Mouse (Mus musculus) forebrain, embryonic 12.5 days (tissue): ENCODE results near the gene Ssr4. TPM values are rescaled to one million over a fixed set of nuclear protein-coding genes. Genes with fewer than 3 reads are reported as not detected.

ENCODE experiments used
- ATAC-seq: fragments of 200-750 bp; cut with Nextera tagmentation; 2 replicates; pipeline ENCODE4 v1.8.0; 2017; ENCODE audit warnings: moderate TSS enrichment; ENCODE audit not compliant: low FRiP score
- H3K27ac ChIP-seq: fragments of 300-500 bp; sonication (generic); 2 replicates; pipeline ENCODE4 v1.5.1; 2016; ENCODE audit warnings: mild to moderate bottlenecking
- H3K27me3 ChIP-seq: fragments of 300-500 bp; sonication (generic); 2 replicates; pipeline ENCODE4 v1.6.1; 2016; ENCODE audit warnings: mild to moderate bottlenecking
- H3K36me3 ChIP-seq: fragments of 300-500 bp; sonication (generic); replicated peaks from 2 replicates; pipeline ENCODE4 v1.6.1; 2016; ENCODE audit warnings: mild to moderate bottlenecking
- H3K4me1 ChIP-seq: fragments of 300-500 bp; sonication (generic); 2 replicates; pipeline ENCODE4 v1.6.1; 2016
- H3K4me2 ChIP-seq: fragments of 300-500 bp; sonication (generic); 2 replicates; pipeline ENCODE4 v1.6.1; 2016; ENCODE audit warnings: mild to moderate bottlenecking, moderate library complexity
- H3K4me3 ChIP-seq: fragments of 300-500 bp; sonication (generic); replicated peaks from 2 replicates; pipeline ENCODE4 v1.5.1; 2016; ENCODE audit warnings: mild to moderate bottlenecking
- H3K9ac ChIP-seq: fragments of 300-500 bp; sonication (generic); 2 replicates; pipeline ENCODE4 v1.6.1; 2016; ENCODE audit warnings: mild to moderate bottlenecking
- H3K9me3 ChIP-seq: fragments of 300-500 bp; sonication (generic); 2 replicates; pipeline ENCODE4 v1.6.1; 2016
- WGBS: fragments of 180-500 bp; shearing (Covaris S2); methylation state at CpG from one replicate; pipeline ENCODE4 v1.1.7; 2016; 5-methylcytosine and 5-hydroxymethylcytosine counted together
- polyA plus RNA-seq: library from polyadenylated mRNA; unstranded; fragments of >200 nt; fragmentation: Nextera tagmentation; extraction: Ambion mirVana; gene quantifications from 2 replicates; pipeline ENCODE4 v1.2.1, GENCODE M21; 2016

Ssr4 gene
- polyA plus RNA-seq, 1 experiment from 2014 or later = 117 TPM

GRCm38 (mm10) chrX:73823747-73824146, 36.9 kb downstream of the Ssr4 start:
- peaks cover 9% of the 10 kb centered on the region; the same call in 1 of the 2 replicates for H3K4me1 ChIP-seq
- no peak overlapping the region for H3K27ac ChIP-seq
- peak; percentile 42 for ATAC-seq

GRCm38 (mm10) chrX:73824185-73825151, 37.6 kb downstream of the Ssr4 start, which contains the start of gene Pdzd4:
Pdzd4 (minus strand) TSS chrX:73824969.
- WGBS = 25% methylated on average over 47 of the region's 84 CpGs
- Histone ChIP-seq H3K4me1 (peaks cover 9% of the 10 kb centered on the region; the same call in 1 of the 2 replicates), H3K9me3 (no peaks in the 10 kb centered on the region), H3K36me3 (no peaks in the 10 kb centered on the region), H3K4me3 (peak within 1 kb of the TSS; percentile 63), H3K27me3 (0 out of 2 replicates have a peak, but pooled peaks cover 4% of the 10 kb centered on the region), H3K9ac (peak within 1 kb of the TSS; percentile 75), H3K27ac (peak within 1 kb of the TSS; percentile 89), H3K4me2 (peak within 1 kb of the TSS; percentile 63)
- peak; percentile 85 for ATAC-seq

More at GRCm38 (mm10) chrX:73823747-73824146, 36.9 kb downstream of the Ssr4 start:
- Histone ChIP-seq H3K4me3 (peak overlapping the region; percentile 63), H3K27me3 (0 out of 2 replicates have a peak, but pooled peaks cover 4% of the 10 kb centered on the region), H3K9ac (peak overlapping the region; percentile 75), H3K36me3 (no peaks in the 10 kb centered on the region), H3K4me2 (peak overlapping the region; percentile 63), H3K9me3 (no peaks in the 10 kb centered on the region)
- 6% methylated on average over 17 of the region's 17 CpGs for WGBS

- 92% methylated on average over 1 of the region's 1 CpGs for WGBS
- H3K4me3 ChIP-seq = no peak overlapping the region
- H3K4me2 ChIP-seq = no peak overlapping the region
Observed at GRCm38 (mm10) chrX:73835731-73836130, 48.9 kb downstream of the Ssr4 start.

DNA sequence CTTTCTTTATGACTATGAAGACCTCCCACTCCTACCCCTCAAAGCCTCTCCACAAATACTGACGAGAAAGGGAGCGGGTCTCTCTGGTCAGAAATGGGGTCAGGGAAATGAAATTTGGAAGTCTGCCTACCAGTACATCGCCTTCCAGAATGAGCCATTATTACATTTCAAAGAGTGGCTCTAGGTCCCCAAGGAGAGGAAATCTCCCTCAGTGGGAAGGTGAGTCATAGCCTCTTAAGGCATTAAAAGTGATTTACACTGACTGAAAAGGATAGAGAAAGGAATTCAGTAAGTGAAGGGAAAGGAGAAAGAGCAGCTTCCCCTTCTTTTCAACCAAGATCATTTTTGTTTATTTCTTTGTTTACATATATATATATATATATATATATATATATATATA, 49.9 kb downstream of the Ssr4 start:
- Histone ChIP-seq H3K4me2 (no peak overlapping the region), H3K36me3 (no peaks in the 10 kb centered on the region), H3K4me3 (no peak overlapping the region), H3K9ac (no peak overlapping the region), H3K27ac (no peak overlapping the region), H3K4me1 (no peaks in the 10 kb centered on the region), H3K9me3 (no peaks in the 10 kb centered on the region), H3K27me3 (no peaks in the 10 kb centered on the region)
- 88% methylated on average over 3 of the region's 3 CpGs for WGBS
- no peak for ATAC-seq

More at GRCm38 (mm10) chrX:73835731-73836130, 48.9 kb downstream of the Ssr4 start:
- H3K9ac ChIP-seq = no peak overlapping the region
- no peaks in the 10 kb centered on the region for H3K27me3 ChIP-seq
- no peaks in the 10 kb centered on the region for H3K4me1 ChIP-seq
- no peak for ATAC-seq
- no peaks in the 10 kb centered on the region for H3K36me3 ChIP-seq
- no peak overlapping the region for H3K27ac ChIP-seq
- no peaks in the 10 kb centered on the region for H3K9me3 ChIP-seq

Other genes starting within 250 kb of the Ssr4 start
- 3.7 and 5.4 TPM in 2 replicates for gene Dusp9, start 147.6 kb upstream of the Ssr4 start, polyA plus RNA-seq
- gene Pnck, start 126.9 kb upstream of the Ssr4 start, polyA plus RNA-seq = 31.2 and 32.1 TPM in 2 replicates
- gene Slc6a8, start 113.9 kb upstream of the Ssr4 start, polyA plus RNA-seq = 7.5 and 8.0 TPM in 2 replicates
- 105 and 117 TPM in 2 replicates for gene Bcap31, start 70.9 kb upstream of the Ssr4 start, polyA plus RNA-seq
- 9.2 and 10.4 TPM in 2 replicates for gene Abcd1, start 70.4 kb upstream of the Ssr4 start, polyA plus RNA-seq
- 0.08 and 0.19 TPM in 2 replicates for gene Plxnb3, start 29.9 kb upstream of the Ssr4 start, polyA plus RNA-seq
- gene Srpk3, start 12.6 kb upstream of the Ssr4 start, polyA plus RNA-seq = 0.95 and 1.3 TPM in 2 replicates
- 163 and 164 TPM in 2 replicates for gene Idh3g, start 131 bp upstream of the Ssr4 start, polyA plus RNA-seq
- gene Pdzd4, start 37.9 kb downstream of the Ssr4 start, polyA plus RNA-seq = 2.3 and 2.6 TPM in 2 replicates
- gene Avpr2, start 105.1 kb downstream of the Ssr4 start, polyA plus RNA-seq = 0.29 TPM in 1 of 2 replicates, not detected in the other
- 33.1 and 37.4 TPM in 2 replicates for gene L1cam, start 109.1 kb downstream of the Ssr4 start, polyA plus RNA-seq
- 1.8 and 3.6 TPM in 2 replicates for gene Arhgap4, start 134.8 kb downstream of the Ssr4 start, polyA plus RNA-seq
- 115 and 117 TPM in 2 replicates for gene Naa10, start 134.9 kb downstream of the Ssr4 start, polyA plus RNA-seq
- gene Renbp, start 143.8 kb downstream of the Ssr4 start, polyA plus RNA-seq = 10.9 and 11.7 TPM in 2 replicates
- gene Hcfc1, start 179.3 kb downstream of the Ssr4 start, polyA plus RNA-seq = 85.9 and 101 TPM in 2 replicates
- gene Irak1, start 236.9 kb downstream of the Ssr4 start, polyA plus RNA-seq = 52.8 and 55.2 TPM in 2 replicates